Mouse (Mus musculus) CH12.LX (cell line): ENCODE measurements around the gene Tiam1.

Source experiments
- CTCF ChIP-seq, 2 experiments: IDR thresholded peaks in 1 of 2; conservative IDR thresholded peaks in 1 of 2; 2 replicates each; pipeline ENCODE4 v1.5.1; 2011 to 2012; ENCODE audit warnings: low read depth in 2 of 2, low read length in 2 of 2, improper control_type of control experiment in 1 of 2, inconsistent platforms in 1 of 2, mild to moderate bottlenecking in 1 of 2, moderate library complexity in 1 of 2
- EP300 ChIP-seq: IDR thresholded peaks from 2 replicates; pipeline ENCODE4 v1.6.1; 2011; ENCODE audit warnings: low read length, improper control_type of control experiment
- ETS1 ChIP-seq: conservative IDR thresholded peaks from 2 replicates; pipeline ENCODE4 v1.6.1; 2012; ENCODE audit warnings: low read depth, mild to moderate bottlenecking, inconsistent platforms, low read length, improper control_type of control experiment, moderate library complexity
- GABPA ChIP-seq: IDR thresholded peaks from 2 replicates; pipeline ENCODE4 v1.6.1; 2012; ENCODE audit warnings: low read depth, low read length, improper control_type of control experiment, inconsistent platforms; ENCODE audit not compliant: insufficient replicate concordance
- JUN ChIP-seq: IDR thresholded peaks from 2 replicates; pipeline ENCODE4 v1.6.1; 2011; ENCODE audit warnings: low read depth, mild to moderate bottlenecking, low read length, improper control_type of control experiment, moderate library complexity; ENCODE audit not compliant: insufficient read depth
- JUND ChIP-seq: conservative IDR thresholded peaks from 2 replicates; pipeline ENCODE4 v1.6.1; 2011; ENCODE audit warnings: low read depth, low read length, improper control_type of control experiment
- NRF1 ChIP-seq: IDR thresholded peaks from 2 replicates; pipeline ENCODE4 v1.6.1; 2014; ENCODE audit warnings: low read depth, mild to moderate bottlenecking, inconsistent platforms, low read length, improper control_type of control experiment, moderate library complexity
- UBTF ChIP-seq: IDR thresholded peaks from 2 replicates; pipeline ENCODE4 v1.6.1; 2012; ENCODE audit warnings: low read depth, mild to moderate bottlenecking, inconsistent platforms, low read length, improper control_type of control experiment, moderate library complexity
- ZKSCAN1 ChIP-seq: IDR thresholded peaks from 2 replicates; pipeline ENCODE4 v1.6.1; 2012; ENCODE audit warnings: low read depth, inconsistent platforms, low read length, improper control_type of control experiment, borderline replicate concordance
- ZMIZ1 ChIP-seq: IDR thresholded peaks from 2 replicates; pipeline ENCODE4 v1.6.1; 2012; ENCODE audit warnings: low read depth, mild to moderate bottlenecking, inconsistent platforms, low read length, improper control_type of control experiment
- ZNF384 ChIP-seq: IDR thresholded peaks from 2 replicates; pipeline ENCODE4 v1.6.1; 2012; ENCODE audit warnings: low read depth, low read length, improper control_type of control experiment, inconsistent platforms

- TF ChIP-seq ZKSCAN1 (no peak), CTCF (conservative IDR thresholded peaks at IDR 0.05 in 1 of 2, IDR thresholded peaks at IDR 0.05 in 1 of 2; ENCODE audit: low read depth in 2 of 2, low read length in 2 of 2) (no peak), ETS1 (no peak), JUN (no peak), EP300 (no peak), JUND (no peak), GABPA (no peak), ZMIZ1 (no peak), NRF1 (no peak), ZNF384 (no peak), UBTF (no peak)
Measured at GRCm38 (mm10) chr16:89863264-89863663, 280.3 kb downstream of the Tiam1 start.
